Mouse (Mus musculus): Measurements from ENCODE around the gene Wscd2. TPM values are rescaled to one million over a fixed set of nuclear protein-coding genes. Genes with fewer than 3 reads are reported as not detected.
"Not testable (repeated sequence)": the region's sequence is repeated elsewhere in the genome, so short reads cannot be mapped to it uniquely, and the experiment has no call there.

Wscd2 gene
- total RNA-seq, 2 experiments from 2014 or later, result 78.5 to 78.8 TPM

GRCm38 (mm10) chr5:113580248-113580647, 90.1 kb downstream of the Wscd2 start:
- DNase-seq (ENCODE audit: low spot score in 2 of 2), result no peak

- DNase-seq (ENCODE audit: low spot score in 2 of 2), result no peak
Measured at GRCm38 (mm10) chr5:113580801-113581200, 90.7 kb downstream of the Wscd2 start.

GRCm38 (mm10) chr5:113583424-113584162, 93.5 kb downstream of the Wscd2 start:
- DNase-seq (ENCODE audit: low spot score in 2 of 2), result no peak

- DNase-seq (ENCODE audit: low spot score in 2 of 2), result no peak
Measured at GRCm38 (mm10) chr5:113584439-113584838, 94.3 kb downstream of the Wscd2 start.

- not testable (repeated sequence) for DNase-seq (ENCODE audit: low spot score in 2 of 2)
Measured at GRCm38 (mm10) chr5:113585619-113586457, 95.7 kb downstream of the Wscd2 start.

- not testable (repeated sequence) for DNase-seq (ENCODE audit: low spot score in 2 of 2)
Measured at GRCm38 (mm10) chr5:113586458-113586849, 96.3 kb downstream of the Wscd2 start.

- DNase-seq (ENCODE audit: low spot score in 2 of 2), result no peak
Measured at GRCm38 (mm10) chr5:113590010-113590640, 100.0 kb downstream of the Wscd2 start.

GRCm38 (mm10) chr5:113591166-113591565, 101.0 kb downstream of the Wscd2 start:
- peak in 1 of 2 experiments; percentile 46 for DNase-seq (ENCODE audit: low spot score in 2 of 2)

- peak; percentile 69 to 89 for DNase-seq (ENCODE audit: low spot score in 2 of 2)
Measured at GRCm38 (mm10) chr5:113591751-113592230, 101.7 kb downstream of the Wscd2 start.

- DNase-seq (ENCODE audit: low spot score in 2 of 2), result no peak
Measured at GRCm38 (mm10) chr5:113593911-113594705, 104.0 kb downstream of the Wscd2 start.

GRCm38 (mm10) chr5:113596252-113596651, 106.1 kb downstream of the Wscd2 start:
- DNase-seq (ENCODE audit: low spot score in 2 of 2), result no peak

- DNase-seq (ENCODE audit: low spot score in 2 of 2), result no peak
Measured at GRCm38 (mm10) chr5:113596780-113597353, 106.7 kb downstream of the Wscd2 start.

- DNase-seq (ENCODE audit: low spot score in 2 of 2), result no peak
Measured at GRCm38 (mm10) chr5:113600181-113600580, 110.0 kb downstream of the Wscd2 start.

- no peak for DNase-seq (ENCODE audit: low spot score in 2 of 2)
Measured at GRCm38 (mm10) chr5:113600803-113601202, 110.7 kb downstream of the Wscd2 start.

- no peak for DNase-seq (ENCODE audit: low spot score in 2 of 2)
Measured at GRCm38 (mm10) chr5:113603471-113603870, 113.3 kb downstream of the Wscd2 start.

- no peak for DNase-seq (ENCODE audit: low spot score in 2 of 2)
Measured at GRCm38 (mm10) chr5:113604758-113605157, 114.6 kb downstream of the Wscd2 start.

GRCm38 (mm10) chr5:113606121-113606520, 116.0 kb downstream of the Wscd2 start:
- no peak for DNase-seq (ENCODE audit: low spot score in 2 of 2)

- no peak for DNase-seq (ENCODE audit: low spot score in 2 of 2)
Measured at GRCm38 (mm10) chr5:113606961-113607785, 117.0 kb downstream of the Wscd2 start.

GRCm38 (mm10) chr5:113607941-113608431, 117.9 kb downstream of the Wscd2 start:
- no peak for DNase-seq (ENCODE audit: low spot score in 2 of 2)
